Mouse (Mus musculus): ENCODE data around the gene Cbarp.
"Not testable (repeated sequence)": the region's sequence is repeated elsewhere in the genome, so short reads cannot be mapped to it uniquely, and the experiment has no call there.

Cbarp gene

GRCm38 (mm10) chr10:80170052-80170451, 29.4 kb upstream of the Cbarp start:
- no peak for DNase-seq (ENCODE audit: low spot score)

- no peak for DNase-seq (ENCODE audit: low spot score)
Measured at GRCm38 (mm10) chr10:80169651-80170050, 29.0 kb upstream of the Cbarp start.

- DNase-seq (ENCODE audit: low spot score): no peak
Measured at GRCm38 (mm10) chr10:80169070-80169469, 28.4 kb upstream of the Cbarp start.

GRCm38 (mm10) chr10:80168038-80168661, 27.5 kb upstream of the Cbarp start:
- peak; percentile 81 for DNase-seq (ENCODE audit: low spot score)

GRCm38 (mm10) chr10:80167460-80168037, 26.9 kb upstream of the Cbarp start:
- DNase-seq (ENCODE audit: low spot score): peak; percentile 98

- not testable (repeated sequence) for DNase-seq (ENCODE audit: low spot score)
Measured at GRCm38 (mm10) chr10:80166136-80166535, 25.5 kb upstream of the Cbarp start.

GRCm38 (mm10) chr10:80165392-80166128, 24.9 kb upstream of the Cbarp start, which contains the start of gene Cirbp:
TSS of gene Cirbp (plus strand) at chr10:80165985.
- no peak for DNase-seq (ENCODE audit: low spot score)

- DNase-seq (ENCODE audit: low spot score): peak; percentile 89
Measured at GRCm38 (mm10) chr10:80164998-80165344, 24.3 kb upstream of the Cbarp start.

- no peak for DNase-seq (ENCODE audit: low spot score)
Measured at GRCm38 (mm10) chr10:80164161-80164997, 23.7 kb upstream of the Cbarp start.

GRCm38 (mm10) chr10:80163721-80164120, 23.1 kb upstream of the Cbarp start:
- no peak for DNase-seq (ENCODE audit: low spot score)

- no peak for DNase-seq (ENCODE audit: low spot score)
Measured at GRCm38 (mm10) chr10:80162716-80163299, 22.2 kb upstream of the Cbarp start.

GRCm38 (mm10) chr10:80162243-80162608, 21.6 kb upstream of the Cbarp start:
- no peak for DNase-seq (ENCODE audit: low spot score)

- DNase-seq (ENCODE audit: low spot score): no peak
Measured at GRCm38 (mm10) chr10:80161522-80162242, 21.0 kb upstream of the Cbarp start.

GRCm38 (mm10) chr10:80160455-80161371, 20.1 kb upstream of the Cbarp start:
- no peak for DNase-seq (ENCODE audit: low spot score)

GRCm38 (mm10) chr10:80159561-80160454, 19.2 kb upstream of the Cbarp start:
- peak; percentile 100 for DNase-seq (ENCODE audit: low spot score)

- DNase-seq (ENCODE audit: low spot score): no peak
Measured at GRCm38 (mm10) chr10:80159021-80159560, 18.5 kb upstream of the Cbarp start.

GRCm38 (mm10) chr10:80158307-80158986, 17.8 kb upstream of the Cbarp start:
- DNase-seq (ENCODE audit: low spot score): peak; percentile 68

All from T-cell, adult 2 months (primary cell).